Mouse (Mus musculus) frontal cortex, adult (tissue): ENCODE results near the gene Cox6a2.
A peak's percentile ranks its signal among the peaks of the same experiment; 100 is the strongest.

ENCODE experiments used
- ATAC-seq: cut with Nextera tagmentation; 2 replicates; pipeline ENCODE4 v1.9.2; 2017; ENCODE audit warnings: mild to moderate bottlenecking, moderate library complexity, mixed read lengths; ENCODE audit not compliant: low TSS enrichment

Gene Cox6a2

DNA sequence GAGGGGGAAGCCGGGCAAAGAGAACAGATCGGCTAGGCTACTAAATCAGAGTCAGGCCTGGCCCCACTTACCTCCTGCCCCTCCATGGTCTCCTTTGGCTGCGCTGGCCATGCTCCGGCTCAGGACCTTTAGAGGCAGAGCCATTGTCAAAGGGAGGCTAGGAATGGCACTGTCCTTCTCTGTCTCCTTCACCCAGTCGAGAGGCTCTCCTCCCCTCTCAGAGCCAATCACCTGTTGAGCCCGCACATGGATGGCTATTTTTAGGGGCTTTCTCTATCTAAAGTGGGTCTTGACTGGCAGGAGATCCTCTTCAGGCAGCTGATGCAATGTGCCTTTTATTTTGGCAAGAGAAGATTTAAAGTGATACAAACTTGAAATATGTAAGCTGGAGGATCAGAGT, at the start of gene Cox6a2:
TSS of gene Cox6a2 (minus strand) at position 236 of the 400 bp plus-strand sequence.
- ATAC-seq, result no peak

DNA sequence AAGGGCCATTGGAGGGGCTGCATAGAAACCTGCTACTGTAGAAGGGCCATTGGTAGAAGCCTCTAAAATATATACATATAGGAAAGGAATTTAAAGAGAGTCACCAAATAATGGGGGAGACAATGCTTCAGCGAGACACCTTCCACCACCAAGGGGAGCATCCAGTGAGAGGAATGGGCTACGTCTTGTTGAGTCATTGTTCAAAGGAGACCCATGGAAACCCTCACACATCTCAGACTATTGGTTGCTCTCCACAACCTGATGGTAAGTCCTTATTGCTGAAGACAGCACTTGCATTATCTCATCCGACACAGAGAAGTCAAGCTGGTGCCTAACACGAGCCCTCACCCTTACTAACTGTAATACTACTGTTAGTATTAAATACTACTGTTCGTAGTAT, 49.6 kb upstream of the Cox6a2 start:
- no peak for ATAC-seq

DNA sequence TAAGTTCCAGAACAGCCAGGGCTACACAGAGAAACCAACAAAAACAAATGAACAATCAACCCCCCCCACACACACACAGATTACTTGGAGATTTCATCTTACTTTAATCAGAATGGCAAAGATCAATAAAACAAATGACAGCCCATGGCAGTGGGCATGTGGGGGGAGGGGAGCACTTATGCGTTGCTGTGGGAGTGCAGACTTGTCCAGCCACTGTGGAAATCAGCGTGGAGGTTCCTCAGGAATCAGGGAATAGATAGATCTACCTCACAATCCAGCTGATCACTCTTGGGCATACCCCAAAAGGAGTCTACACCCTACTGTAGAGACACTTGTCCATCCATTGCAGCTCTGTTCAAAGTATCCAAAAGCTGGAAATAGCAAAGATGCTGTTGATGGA, 48.8 kb upstream of the Cox6a2 start:
- no peak for ATAC-seq

DNA sequence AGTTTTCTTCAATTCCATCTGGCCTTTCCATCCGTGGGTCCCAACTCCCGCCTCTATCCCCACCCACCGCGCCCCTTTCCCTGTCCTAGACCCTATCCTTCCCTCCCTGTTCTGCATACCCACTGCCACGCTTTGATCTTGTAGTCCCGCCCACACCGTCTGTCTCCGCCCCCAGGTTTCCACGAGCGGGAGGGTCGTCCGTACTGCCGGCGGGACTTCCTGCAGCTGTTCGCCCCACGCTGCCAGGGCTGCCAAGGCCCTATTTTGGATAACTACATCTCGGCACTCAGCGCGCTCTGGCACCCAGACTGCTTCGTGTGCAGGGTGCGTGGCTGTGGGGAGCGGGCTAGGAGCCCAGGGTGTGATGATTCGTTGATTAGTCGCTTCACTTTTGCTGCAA, 46.4 kb upstream of the Cox6a2 start:
- ATAC-seq, result peak; percentile 83

DNA sequence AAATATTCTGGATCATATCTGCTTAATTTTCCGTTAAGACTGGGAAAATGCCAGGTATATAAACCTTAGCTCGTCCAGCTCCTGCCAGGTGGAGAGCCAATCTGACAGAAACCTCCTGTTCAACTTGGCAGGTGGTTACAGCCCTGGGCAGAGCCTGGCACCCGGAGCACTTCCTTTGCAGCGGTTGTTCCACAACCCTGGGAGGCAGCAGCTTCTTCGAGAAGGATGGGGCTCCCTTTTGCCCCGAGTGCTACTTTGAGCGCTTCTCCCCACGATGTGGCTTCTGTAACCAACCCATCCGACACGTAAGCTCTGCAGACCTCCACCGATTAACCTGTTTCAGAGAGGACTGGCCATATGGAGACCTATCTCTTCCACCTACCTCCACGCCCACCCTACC, 45.8 kb upstream of the Cox6a2 start:
- no peak for ATAC-seq

DNA sequence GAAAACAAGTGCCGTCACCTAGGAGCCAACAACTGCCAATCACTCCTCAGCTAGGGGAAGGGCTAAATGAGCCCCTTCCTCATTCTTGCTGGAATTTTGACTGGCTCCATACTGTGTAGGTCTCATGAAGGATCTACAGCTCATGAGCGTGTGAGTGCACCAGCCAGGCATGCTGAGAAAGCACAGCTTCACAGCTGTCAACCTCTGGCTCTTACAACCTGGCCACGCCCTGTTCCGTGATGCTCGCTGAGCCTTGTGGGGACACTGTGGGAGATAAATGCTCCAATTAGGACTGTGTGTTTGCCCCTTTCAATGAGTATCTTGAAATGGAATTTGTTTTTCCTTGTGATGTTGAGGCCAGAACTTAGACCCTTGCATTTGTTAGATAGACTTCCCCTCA, 43.8 kb upstream of the Cox6a2 start:
- ATAC-seq, result no peak

DNA sequence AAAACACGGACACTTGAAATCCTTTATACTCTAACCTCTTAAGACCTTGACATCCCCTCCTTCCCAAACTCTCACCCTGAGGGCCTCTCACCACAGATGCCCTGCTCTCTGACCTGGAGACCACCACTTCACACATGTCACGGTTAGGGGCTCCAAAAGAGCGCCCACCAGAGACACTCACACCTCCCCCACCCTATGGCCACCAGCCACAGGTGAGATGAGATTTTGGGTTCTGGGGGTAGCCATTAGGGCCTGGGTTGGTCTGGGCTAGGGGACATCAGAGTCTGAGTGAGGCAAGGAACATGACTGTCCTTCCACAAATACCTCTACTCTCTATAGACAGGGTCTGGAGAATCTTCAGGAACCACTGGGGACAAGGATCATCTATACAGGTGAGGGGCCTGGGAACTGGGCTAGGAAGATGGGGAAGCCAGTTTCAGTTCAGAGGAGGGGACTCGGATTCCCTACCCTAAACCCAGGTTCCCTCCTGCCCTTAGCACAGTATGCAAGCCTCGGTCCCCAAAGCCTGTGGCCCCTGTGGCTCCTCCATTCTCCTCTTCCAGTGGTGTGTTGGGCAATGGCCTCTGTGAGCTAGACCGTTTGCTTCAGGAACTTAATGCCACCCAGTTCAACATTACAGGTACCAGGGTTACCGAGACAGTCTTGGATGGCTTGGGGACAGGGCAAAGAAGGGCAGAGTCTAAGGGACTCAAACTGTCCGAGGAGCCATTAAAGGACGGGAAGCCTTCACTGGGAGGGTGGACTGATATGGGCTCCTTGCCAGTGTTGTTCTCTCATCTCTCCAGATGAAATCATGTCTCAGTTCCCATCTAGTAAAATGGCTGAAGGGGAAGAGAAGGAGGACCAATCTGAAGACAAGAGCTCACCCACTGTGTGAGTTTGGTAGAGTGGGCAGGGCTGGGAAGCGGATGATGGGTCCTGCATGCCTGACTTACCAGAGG, 42.2 kb upstream of the Cox6a2 start:
- no peak for ATAC-seq

DNA sequence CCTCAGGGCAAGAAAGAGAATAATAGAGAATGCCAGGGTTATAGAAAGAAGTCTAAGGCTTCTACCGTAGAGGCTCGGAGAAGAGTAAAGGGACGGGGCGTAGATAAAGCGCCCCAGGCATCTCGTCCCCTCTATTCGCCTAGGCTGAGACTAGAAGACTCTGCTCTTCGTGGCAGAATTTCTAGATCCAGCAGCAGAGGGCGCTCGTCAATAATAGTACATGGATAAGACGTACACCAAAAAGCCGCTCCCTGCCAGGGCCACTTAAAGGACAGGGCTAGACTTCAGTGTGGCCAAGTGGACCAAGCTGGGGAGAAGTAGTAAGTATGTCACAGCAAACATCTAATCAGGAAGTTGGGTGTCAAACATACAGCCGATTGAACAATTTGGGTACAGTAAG, 41.3 kb upstream of the Cox6a2 start:
- ATAC-seq, result peak; percentile 72

DNA sequence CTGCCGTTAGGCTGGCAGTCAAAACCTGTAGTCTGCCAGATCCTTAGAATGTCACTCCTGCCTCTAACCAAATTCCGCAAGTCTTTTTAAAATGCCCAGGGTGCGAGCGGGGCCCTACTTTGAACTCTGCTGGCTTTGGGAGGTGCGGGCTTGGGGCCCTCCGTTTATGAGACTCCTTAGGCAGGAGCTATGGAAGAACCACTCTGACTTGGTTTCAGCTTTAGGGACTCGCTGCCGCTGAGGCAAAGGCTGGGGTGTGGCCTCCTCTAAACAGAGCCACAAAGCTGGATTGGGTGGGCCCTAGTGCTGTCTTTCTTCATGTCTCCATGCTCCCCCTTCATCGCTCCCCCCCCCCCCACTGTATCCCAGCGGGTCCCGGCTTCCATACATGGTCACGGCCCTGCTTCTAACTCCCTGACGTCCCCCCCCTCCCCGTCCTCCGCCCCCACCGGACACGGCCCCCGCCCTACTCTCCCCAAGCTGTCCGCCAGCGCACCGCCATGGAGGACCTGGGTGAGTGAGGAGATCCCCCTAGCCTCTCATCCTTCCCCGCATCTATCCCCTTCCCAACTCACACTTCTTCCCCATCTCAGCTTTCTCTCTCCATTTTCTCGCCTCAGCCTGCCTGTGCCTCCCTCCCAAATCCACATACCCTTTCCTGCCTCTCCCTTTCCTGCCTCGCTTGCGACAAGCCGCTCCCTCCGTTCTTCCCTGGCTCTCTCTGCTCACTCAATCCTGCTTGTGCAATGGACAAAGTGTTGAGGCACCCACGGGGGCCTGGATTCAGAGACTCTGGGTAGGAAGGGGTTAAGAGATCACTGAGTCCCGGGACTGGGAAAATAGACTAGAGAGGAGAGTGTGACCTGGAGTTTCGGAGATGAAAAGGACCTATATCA, 40.6 kb upstream of the Cox6a2 start, which contains the start of gene Tgfb1i1:
TSS of gene Tgfb1i1 (plus strand) at position 317 of the 896 bp plus-strand sequence.
- ATAC-seq, result peak; percentile 71

DNA sequence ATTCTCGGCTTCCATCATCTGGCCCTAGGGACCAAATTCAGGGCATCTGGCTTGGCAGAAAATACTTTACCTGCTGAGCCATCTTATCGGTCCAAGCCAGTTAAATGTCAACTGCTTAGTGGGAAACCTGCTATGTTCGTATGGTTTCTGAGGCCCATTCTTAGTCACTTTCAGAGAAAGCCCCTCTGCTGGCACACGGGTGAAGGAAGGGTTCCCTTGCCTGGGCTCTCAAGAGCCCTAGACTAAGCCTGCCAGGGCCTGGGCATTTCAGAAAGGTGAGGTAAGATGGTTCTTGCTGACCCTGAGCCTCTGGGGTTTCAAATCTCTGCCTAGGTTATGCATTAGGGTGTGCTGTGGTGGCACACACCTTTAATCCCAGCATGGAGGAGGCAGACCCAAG, 39.4 kb upstream of the Cox6a2 start:
- ATAC-seq, result no peak

DNA sequence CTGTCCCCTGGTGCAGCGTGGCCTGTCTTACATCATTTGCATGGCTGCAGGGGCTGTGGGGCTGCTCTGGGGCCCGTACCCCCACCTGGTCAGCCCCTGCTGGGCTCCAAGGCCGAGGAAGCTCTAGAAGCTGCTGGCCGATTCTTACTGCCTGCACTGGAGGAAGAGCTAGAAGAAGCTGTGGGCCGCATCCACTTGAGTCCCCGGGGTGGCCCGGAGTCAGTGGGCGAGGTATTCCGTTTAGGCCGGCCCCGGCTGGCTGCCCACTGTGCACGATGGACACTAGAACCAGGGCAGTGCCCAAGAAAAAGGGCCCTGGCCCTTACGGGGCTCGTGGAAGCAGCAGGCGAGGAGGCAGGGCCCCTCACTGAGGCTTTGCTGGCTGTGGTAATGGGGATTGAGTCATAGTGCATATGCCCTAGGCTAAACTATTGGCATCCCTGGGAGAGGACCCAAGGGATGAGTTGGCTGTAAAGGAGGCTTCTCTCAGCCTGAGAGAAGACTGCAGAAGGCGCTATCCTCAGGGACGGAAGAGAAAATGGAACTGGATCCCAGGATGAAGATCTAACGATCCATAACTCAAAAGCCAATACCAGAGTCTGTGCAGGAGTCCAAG, 38.3 kb upstream of the Cox6a2 start:
- no peak for ATAC-seq

DNA sequence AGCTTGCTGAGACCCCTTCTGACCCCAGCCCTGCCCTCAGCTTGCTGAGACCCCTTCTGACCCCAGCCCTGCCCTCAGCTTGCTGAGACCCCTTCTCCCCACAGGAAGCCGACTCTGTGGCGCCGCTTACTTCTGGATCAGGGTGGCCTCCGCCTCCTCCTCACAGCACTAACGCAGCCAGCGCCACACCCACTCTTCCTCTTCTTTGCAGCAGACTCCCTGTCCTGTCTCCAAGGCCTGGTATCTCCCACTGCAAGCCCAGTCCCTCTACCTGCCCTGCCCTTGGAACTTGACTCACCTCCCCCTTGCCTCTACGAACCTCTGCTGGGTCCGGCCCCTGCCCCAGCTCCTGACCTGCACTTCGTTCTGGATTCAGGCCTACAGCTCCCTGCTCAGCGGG, 37.7 kb upstream of the Cox6a2 start:
- ATAC-seq, result no peak

DNA sequence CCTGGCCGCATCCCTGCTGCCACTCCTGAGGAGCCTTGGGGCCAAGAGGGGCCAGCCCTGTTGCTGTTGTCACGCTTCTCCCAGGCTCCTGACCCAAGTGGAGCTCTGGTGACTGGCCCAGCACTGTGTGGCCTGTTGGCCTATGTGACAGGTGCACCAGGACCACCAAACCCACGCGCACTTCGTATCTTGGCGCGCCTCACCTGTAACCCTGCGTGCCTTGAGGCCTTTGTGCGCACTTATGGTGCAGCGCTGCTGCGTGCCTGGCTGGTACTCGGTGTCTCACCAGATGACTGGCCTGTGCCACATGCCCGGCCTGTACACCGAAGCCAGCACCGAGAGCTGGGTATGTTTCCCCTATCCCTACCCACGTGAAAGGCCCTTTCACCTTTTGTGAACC, 36.1 kb upstream of the Cox6a2 start:
- no peak for ATAC-seq

DNA sequence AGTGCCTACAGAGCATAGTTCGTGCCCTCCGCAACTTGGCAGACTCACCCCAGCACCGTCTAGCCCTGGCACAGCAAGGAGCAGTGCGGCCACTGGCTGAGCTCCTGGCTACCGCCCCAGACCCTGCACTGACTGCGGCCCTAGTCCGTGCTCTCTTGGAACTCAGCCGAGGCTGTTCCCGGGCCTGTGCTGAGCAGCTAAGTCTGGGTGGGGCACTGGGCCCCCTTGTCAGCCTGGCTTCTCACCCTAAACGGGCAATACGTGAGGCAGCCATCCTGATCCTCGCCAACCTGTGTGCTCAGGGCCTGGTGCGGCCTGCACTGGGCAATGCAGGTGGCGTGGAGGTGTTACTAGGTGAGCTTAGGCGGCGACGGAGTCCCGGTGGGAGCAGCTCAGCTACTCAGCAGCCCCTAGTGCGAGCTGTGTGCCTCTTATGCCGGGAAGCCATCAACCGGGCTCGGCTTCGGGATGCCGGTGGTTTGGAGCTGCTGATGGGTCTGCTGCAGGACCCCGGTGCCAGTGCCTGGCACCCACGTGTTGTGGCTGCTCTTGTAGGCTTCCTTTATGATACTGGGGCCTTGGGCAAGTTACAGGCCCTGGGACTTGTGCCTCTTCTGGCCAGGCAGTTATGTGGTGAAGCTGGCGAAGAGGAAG, 34.1 kb upstream of the Cox6a2 start:
- no peak for ATAC-seq

DNA sequence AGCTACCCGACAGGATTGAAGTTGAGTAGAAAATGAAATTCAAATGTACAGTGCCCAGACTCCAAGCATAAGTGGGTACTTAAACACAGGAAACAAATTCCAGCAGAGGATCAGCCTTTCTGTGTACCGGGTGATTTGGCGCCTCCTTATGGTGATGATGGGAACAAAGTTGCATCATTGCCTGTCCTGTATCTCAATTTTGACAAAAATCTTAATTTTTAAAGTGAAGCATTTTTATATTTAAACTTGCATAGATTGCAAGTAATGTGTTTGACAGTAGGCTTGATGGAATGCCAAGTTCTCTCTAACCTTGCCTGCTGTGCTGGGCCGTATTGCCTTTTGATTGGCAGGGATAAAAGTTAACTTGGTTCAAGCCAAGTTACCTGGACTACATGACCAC, 32.8 kb upstream of the Cox6a2 start:
- ATAC-seq, result no peak

DNA sequence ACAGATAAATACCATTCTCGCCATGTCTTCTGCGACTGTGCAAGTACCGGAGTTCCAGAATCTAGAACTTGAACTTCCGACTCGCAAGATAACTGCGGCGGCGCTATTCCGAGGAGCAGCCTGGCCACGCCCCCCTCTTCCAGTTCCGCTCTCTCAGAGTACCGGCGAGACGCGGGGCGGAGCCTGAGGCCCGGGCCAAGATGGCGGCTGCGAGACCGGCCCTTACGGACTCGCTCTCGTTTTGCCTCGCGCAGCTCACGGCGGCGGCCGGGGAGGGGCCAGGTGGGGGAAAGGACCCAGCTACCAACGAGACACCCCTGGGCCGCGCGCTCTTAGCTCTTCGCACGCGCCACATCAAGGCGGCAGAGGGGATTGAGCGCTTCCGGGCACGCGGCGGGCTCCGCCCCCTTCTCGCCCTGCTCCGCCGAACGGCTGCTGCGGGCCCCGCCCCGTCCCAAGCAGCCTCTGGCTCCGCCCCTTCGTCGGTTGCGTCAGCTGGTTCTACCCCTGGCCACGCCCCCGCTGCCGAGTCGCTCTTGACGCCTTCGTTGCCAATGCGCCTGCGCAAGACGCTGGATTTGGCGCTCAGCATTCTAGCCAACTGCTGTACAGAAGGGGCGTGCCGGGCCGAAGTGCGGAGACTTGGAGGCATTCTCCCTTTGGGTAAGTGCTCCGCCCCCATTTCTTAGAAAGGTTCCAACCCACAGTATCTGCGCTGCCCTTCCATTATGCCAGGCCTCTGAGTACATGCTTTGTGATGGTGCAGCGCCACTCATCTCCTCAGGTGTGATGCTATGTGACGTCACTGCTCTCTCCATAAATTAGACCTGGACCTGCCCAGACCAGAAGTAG, 32.0 kb upstream of the Cox6a2 start, which contains the start of gene 9130023H24Rik:
TSS of gene 9130023H24Rik (minus strand) at position 105 of the 852 bp plus-strand sequence.
- ATAC-seq, result peak; percentile 83

DNA sequence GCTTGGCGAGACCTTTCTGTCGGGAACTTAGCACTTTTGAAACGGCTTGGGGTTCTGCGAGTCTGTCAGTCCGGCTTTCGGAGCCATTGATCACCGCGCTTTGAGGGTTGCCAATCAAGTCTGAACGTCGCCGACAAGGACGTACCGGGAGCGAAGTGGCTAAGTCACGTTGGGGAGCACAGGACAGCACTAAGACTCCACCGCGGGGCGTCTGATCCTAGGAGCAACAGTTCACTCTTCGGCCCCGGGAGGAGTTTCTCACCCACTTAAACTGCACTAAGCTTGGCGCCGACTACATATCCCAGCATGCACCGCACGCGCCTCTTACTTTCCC, 31.4 kb upstream of the Cox6a2 start:
- no peak for ATAC-seq

DNA sequence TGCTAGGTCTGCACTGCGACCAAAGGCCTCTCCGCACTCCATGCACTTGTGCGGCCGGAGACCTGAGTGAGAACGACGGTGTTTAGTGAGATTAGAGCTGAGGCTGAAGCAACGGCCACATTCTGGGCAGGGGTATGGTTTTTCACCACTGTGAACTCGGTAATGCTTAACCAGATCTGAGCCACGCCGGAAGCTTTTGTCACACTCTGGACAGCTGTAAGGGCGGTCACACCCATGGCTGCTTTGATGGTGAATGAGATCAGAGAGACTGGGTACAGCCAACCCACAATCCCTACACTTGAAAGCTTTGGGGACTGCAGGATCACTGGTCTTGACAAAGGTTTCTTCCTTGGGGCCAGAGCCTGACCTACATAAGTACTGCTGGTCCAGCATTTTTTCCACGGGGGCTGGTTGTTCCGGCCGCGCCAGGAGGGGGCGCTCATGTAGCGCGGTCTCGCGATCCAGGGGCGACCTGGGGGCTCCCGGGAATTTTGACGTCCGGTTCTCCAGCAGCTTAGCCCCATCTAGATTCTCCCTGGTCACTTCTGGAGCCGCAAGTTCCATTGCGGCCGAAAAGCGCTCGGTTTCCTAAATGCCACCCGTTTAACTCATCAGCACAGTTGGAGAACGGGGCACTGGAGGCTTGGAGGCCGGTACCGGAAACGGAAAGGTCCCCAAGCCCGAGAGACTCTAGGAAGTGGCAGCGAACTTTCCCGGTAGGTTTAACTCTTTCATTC, 30.8 kb upstream of the Cox6a2 start, which contains the start of gene Armc5:
TSS of gene Armc5 (plus strand) at position 487 of the 737 bp plus-strand sequence.
- peak; percentile 36 for ATAC-seq

DNA sequence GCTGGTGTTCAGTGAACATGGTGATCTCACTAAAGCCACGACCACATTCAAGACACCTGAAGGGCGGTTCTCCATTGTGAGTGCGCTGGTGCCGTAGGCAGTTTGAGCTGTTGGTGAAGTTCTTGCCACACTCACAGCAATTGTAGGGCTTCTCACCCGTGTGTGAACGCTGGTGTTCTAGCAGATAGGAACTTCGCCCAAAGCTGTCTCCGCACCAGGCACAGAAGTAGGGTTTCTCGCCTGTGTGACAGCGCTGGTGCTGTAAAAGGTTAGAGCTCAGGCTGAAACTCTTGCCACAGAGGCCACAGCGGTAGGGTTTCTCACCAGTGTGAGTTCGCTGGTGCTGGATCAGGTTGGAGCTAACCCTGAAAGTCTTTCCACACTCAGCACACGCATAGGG, 30.2 kb upstream of the Cox6a2 start:
- no peak for ATAC-seq

DNA sequence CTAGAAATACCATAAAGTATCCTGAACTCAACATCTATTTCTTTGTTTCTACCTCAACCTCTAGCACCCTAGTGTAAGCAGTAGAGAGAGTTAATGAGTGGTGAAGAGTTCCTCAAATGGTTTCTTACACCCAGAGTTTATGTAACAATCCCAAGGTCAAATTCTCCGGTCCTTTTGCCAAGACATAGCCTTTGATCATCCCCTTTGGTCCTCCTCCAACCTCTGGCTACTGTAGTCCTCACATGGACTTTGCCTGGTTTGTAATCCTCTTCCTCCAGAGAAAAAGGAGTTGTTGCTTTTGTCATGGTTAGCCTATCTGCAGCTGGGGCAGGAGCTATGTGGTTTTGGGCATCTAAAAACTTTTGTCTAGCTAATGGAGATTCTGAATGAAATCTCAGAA, 29.3 kb upstream of the Cox6a2 start:
- ATAC-seq, result no peak
